Mouse (Mus musculus) central nervous system, embryonic 11.5 days (tissue): ENCODE measurements around the gene Pip5k1c. TPM values are rescaled to one million over a fixed set of nuclear protein-coding genes. Genes with fewer than 3 reads are reported as not detected.

Experiments used
- polyA plus RNA-seq: library from polyadenylated mRNA; depleted of rRNA; stranded (reverse); fragments of >200 nt; gene quantifications from 2 replicates; pipeline ENCODE4 v1.2.3, GENCODE M21; 2012; rRNA removed

Pip5k1c gene
- polyA plus RNA-seq = 84.4 and 91.7 TPM in 2 replicates

DNA sequence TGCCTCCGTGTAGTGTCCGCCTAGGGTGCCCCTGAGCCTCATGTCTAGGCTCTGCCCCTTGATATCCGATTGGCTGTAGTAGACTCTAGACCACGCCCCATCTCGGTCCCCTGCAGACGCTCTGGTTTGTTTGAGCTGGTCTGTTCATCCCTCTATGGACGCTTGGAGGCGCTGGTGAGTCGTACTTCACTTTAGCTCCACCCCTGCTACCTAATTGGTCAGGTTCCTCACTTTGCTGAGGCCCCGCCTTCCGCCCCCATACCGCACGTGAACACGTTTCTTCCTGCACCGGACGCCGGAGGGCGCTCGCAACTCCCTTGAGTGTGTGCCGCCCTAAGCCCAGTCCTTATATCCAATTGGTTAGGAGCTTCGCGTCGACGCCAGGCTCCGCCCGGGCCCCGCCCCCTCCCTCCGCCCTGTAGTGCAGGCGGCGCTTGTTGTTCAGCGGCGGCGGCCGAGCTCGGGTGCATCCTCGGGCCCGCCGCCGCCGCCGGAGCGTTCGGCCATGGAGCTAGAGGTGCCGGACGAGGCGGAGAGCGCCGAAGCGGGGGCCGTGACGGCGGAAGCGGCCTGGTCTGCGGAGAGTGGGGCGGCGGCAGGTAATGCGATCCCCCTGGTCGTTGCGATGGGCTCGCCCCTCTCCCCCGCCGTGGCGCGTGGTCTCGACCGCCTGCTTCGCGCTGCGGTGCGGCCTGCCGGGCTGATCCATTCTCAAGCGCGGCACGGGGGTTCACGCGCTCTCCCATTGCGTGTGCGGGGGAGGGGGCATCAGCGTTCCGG lies at the start of gene Pip5k1c:
Pip5k1c (plus strand) TSS at position 410 of the 780 bp plus-strand sequence.

DNA sequence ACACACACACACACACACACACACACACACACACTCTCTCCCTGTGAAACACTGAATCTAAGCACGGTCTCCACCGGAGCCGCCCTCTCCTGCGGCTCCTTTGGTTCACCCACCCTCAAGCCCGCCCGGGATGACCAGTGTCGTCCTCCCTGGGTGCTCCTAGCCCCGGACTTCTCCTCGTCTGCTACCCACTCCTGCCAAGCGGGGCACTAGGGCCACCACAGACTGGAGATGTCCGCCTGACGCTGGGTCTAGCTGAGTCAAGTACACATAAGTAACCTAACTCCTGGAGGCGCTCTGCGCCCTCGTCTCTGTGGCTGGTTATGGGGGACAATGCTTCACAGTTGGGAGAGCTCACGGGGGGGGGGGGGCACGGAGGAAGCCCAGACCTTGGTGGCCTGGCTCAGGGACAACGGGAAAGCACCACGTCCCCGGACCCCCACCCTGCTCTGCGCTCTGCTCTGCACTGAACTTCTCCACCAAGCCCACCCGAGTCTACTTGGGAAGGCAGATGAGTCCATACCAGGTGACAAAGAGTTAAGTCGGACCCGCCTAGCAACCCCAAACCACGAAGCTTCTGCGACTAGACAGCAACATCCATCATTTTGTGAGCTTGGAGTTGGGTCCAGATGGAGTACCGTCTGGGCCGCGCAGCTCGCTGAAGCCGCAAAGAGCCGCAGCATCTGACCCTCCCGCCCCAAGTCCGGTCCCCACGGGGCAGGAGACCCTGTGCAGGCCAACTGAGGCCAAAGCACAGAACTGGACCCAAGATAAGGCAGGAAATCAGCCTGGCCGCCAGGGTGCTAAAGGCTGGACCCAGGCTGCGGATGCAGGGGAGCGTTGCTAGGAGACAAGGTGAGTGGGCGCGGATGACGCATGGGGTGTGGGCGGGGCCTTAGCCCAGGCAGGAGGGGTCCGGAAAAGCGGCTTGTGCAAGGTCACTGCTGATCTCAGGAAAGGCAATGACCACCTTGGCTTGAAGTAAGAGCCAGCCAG lies 40.0 kb upstream of the Pip5k1c start, which contains the start of gene Matk:
Matk (plus strand) TSS at position 512 of the 996 bp plus-strand sequence.

DNA sequence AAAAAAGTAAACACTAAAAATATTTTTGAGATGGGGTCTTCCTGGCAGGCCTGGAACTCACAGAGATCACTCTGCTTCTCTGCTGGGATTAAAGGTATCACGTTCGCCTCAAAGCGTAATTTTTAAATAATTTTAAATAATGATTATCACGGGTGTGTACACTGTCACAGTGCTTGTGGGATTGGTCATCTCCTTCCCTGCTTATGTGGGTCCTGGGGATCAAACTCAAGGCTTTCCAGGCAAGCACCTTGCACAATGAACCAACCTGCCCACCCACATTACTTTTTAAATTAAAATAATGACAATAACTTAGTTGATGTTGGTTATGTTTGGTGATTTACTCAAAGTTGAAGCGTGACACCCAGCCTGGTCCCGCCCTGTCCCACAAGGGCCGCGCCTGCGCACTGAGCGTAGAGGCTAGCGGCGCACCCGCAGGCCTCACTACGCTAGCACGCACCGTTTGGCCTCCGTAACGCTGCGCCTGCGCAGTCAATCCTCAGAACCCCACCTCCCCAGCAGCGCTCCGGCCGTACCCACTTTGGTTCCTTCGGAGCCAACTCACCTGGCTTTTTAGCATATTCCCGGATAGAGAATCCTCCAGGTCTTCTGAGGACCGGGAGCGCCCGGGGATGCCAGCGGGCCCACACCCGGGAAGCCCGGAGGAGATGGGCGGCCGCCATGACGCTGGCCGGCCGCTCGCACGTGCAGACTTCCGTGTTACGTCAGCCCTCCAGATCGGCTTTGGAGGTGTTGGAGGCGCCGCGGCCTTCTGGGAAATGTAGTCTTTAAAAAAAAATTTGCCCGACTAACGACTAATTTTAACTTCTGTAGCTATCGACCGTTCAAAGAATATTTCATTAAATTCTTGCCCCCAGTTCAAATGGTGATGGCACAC lies 26.3 kb upstream of the Pip5k1c start, which contains the start of the genes Mrpl54 and Apba3:
Mrpl54 (minus strand) TSS at position 724 of the 895 bp plus-strand sequence.
Apba3 (plus strand) TSS at position 750 of the 895 bp plus-strand sequence.

DNA sequence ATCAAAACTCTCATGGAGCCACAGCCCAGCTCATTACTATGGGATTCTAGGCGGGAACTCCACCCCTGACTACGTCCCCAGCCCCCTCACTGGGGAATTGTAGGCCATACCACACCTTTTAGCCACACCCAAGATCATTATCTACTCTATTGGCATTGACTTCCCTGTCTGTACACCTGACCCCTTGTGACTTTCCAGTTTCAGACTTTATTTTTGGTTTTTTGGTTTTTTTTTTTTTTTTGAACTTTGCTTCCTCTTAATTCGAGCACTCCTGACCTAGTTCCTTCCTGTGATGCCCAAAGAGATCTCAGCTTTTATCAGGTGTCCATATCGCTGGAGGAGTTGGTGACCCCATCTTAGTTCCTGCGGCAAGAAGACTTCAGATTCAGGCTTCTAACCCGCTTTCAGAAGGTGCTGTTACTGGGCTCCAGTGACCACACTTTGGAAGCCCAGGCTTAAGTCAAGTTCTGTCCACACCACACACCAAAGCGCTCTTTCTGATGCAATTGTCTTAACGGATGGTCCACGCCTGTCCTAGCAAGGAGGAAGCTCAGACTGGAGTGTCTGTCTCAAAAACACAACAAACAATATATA lies 1.2 kb upstream of the Pip5k1c start, which contains the start of gene Tjp3:
Tjp3 (minus strand) TSS at position 71 of the 594 bp plus-strand sequence.

DNA sequence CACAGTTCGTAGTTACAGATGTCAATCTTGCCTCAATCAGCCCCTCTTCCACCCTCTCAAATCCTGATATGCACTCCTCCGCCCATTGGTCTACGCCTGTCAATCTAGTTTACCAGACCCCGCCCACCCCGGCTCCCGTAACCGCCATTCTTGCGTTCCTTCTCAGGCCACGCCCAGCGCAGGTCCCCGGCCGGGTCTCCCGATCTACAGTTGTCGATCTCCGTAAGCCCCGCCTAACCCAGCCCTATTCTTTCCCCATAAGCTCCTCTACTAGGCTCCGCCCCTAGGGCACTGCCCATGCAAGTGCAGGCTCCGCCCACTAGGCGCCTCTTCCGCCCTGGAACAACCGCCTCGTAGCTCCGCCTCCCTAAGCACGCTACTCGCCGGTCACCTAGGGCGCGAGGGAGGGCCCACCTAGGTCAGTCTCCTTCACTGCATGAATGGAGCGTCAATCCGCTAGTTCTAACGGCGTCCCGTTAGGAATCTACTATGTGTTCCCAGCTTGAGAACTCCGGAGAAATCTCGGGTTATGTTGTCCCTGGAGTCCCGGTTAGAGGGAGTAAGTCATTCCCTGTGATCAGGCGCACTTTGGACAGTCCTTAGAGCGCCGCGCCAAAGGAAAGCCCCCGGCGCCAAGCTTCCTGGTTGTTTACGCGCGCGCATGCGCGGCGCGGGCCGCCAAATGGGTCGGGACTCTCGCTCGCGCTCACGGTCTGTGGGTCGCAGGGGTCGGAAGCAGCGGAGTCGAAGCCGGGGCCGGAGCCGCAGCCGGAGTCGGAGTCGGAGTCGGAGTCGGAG lies 28.0 kb downstream of the Pip5k1c start, which contains the start of gene Cactin:
Cactin (plus strand) TSS at position 554 of the 798 bp plus-strand sequence.

DNA sequence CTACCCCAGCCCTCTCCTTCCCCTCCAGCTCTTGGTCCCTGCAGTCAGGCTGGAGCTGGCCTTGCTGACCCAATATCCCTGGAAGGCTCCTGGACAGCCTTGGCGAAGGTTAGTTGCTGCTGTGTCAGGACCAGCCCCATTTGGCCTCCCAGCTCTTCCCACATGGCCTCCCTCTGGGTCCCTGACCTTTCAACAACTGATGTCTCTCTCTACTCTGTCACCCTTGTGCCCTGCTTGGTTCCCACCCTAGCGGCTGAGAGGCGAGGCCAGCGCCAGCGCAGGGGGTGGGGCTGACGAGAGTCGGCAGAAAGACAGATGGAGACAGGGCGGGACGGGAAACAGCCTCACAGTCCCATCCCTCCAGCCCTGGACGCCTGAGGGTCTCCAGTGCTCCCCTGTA lies 35.6 kb downstream of the Pip5k1c start, which contains the start of gene Tbxa2r:
Tbxa2r (plus strand) TSS at position 346 of the 400 bp plus-strand sequence.

DNA sequence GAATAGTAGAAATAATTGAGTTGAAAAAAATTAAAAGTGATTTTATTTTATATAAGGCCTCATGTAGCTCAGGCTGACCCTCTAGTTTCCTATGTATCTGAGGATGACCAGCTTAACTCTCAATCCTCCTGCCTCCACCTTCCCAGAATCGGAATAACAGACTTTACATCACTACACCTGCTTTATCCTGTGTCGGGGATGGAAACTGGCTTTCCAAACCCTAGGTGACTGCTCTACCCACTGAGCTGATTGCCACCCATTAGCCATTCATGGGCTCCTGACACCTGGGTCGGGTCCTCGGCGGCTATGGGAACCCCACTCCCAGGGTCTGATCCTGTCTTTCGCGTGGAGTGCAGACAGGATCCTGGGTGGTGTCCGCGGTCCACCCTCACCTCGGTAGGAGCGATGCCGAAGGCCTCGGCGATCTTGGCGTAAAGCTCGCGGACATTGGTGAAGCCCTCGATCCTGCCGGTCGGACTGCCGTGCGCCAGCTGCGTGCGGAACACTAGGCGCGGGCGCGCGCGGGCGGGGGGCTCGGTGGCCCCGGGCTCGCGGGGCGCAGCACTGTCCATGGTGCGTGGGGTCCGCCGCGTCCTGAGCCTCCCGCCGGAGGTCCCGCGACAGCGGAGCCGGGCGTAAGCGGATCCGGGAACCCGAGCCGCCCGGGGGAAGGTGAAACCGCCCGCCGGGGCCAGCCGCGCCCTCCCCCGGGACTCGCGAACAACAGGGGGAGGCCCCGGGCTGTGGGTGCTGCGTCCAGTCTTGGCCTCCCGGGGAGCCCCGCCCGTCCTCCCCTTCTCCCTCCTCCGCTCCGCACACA lies 50.1 kb downstream of the Pip5k1c start, which contains the start of gene Gipc3:
Gipc3 (minus strand) TSS at position 581 of the 820 bp plus-strand sequence.

DNA sequence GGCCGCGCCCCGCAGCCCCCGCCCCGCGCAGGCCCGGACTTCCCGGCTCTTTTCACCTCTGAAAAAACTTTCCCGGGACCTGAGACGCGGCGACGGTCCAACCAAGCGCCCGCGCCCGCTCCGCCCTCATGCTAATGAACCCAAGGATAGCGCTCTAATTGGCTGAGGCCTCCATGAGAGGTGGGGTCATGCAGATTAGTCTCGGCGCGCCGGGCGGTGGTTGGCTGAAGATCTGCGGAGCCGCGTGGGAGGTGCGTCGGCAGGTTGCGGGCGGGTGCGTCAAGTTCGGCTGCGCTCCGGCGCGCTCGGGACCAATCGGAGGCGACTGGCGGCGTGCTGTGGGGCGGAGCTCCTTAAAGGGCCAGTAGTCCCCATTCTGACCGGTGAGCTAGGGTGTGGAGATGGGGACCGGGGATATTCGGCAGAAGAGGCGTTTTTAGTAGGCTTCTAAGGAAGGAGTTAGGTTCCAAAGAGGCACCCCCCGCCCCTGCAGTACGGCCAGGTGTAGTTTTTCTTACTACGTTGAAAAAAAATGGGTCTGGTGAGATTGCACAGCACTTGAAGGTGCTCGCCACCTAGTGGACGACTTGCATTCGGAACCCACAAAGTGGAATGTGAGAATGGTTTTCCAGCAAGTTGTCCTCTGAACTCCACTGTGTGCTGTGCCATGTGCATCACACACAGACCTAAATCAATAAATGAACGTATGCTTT lies 57.7 kb downstream of the Pip5k1c start, which contains the start of gene Hmg20b:
Hmg20b (minus strand) TSS at position 130 of the 713 bp plus-strand sequence.

DNA sequence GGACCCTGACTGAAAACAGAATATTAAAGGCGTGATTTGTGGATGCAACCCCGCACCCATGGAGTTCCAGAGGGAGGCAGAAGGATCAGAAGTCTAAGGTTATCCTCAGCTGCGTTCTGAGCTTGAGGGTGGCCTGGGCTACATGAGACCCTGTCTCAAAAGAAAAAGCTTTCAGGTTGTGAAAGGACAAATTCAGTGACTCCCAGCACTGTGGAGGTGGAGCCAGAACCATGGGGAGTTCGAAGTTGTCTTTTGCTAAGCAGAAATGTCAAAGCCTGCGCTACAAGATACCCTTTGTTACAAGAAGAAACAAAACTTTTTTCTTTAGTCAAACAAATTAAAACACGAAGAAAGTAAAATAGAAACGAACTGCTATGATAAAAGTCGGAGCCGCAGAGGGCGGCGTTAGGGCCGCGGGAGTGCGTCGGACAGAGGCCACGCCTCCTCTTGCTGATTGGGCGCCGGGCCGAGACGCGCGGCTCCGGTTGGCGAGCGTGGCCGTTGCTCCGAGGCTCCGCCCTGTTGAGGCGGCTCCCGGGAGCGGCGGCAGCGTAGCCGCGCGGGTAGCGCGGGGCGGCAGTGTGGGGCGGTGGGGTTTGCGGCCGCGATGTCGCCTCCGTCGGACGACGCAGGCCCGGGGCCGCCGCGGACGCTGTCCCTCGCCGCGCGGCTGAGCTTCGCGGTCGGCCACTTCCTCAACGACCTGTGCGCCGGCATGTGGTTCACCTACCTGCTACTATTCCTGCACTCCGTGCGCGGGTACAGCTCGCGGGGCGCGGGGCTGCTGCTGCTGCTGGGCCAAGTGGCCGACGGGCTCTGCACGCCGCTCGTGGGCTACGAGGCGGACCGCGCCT lies 64.5 kb downstream of the Pip5k1c start, which contains the start of gene Mfsd12:
Mfsd12 (plus strand) TSS at position 501 of the 854 bp plus-strand sequence.

DNA sequence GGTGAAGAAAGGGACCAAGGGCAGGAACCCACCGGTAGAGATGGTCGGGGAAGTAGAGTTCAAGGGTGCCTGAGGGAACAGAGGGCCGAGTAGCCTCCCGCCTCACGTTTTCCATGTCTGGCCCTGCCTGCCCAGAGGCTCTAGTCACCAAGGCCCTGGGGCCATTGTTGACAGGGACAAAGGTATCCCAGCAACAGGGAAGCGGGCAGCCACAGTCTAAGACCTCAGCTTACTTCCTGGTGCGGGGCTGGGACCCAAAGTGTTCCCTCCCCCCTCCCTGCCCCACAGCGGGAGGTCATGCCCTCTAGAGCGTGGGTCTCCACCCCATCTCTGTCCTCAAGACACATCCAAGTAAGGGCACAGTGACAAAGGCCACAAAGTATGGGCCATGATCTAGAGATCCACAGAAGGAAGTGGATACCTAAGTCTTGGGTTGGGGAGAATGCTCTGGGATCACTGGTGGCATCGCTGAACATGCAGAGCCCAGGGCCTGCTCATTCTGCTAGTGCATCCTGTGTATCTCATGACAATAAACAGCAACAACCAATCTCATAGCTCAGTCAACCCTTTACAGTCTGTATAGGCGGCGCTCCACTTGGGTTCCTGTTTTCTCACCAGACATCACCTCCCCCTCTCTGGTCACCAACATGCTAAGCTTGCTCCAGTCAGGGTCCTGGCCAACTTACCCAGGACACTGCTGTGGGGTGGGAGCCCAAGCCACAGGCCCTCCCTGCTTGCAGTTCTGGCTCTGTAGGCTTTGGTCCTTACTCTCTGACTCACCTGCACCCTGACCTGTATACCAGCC lies 73.1 kb downstream of the Pip5k1c start, which contains the start of gene 4930404N11Rik:
4930404N11Rik (minus strand) TSS at position 145 of the 805 bp plus-strand sequence.

Other genes with a start within 250 kb of the Pip5k1c start
- gene Sgta, start 232.8 kb upstream of the Pip5k1c start, polyA plus RNA-seq = 168 and 193 TPM in 2 replicates
- 62.7 and 69.0 TPM in 2 replicates for gene Thop1, start 222.9 kb upstream of the Pip5k1c start, polyA plus RNA-seq
- gene Creb3l3, start 194.1 kb upstream of the Pip5k1c start, polyA plus RNA-seq = 0.52 and 0.73 TPM in 2 replicates
- gene Map2k2, start 187.0 kb upstream of the Pip5k1c start, polyA plus RNA-seq = 167 and 173 TPM in 2 replicates
- gene Zbtb7a, start 157.7 kb upstream of the Pip5k1c start, polyA plus RNA-seq = 12.7 and 17.8 TPM in 2 replicates
- gene Pias4, start 125.0 kb upstream of the Pip5k1c start, polyA plus RNA-seq = 39.5 and 41.3 TPM in 2 replicates
- gene Eef2, start 116.3 kb upstream of the Pip5k1c start, polyA plus RNA-seq = 1,158 and 1,360 TPM in 2 replicates
- 63.2 and 71.7 TPM in 2 replicates for gene Dapk3, start 110.0 kb upstream of the Pip5k1c start, polyA plus RNA-seq
- not detected in 2 replicates for gene 4930442H23Rik, start 109.1 kb upstream of the Pip5k1c start, polyA plus RNA-seq
- 0.02 and 0.04 TPM in 2 replicates for gene Nmrk2, start 90.9 kb upstream of the Pip5k1c start, polyA plus RNA-seq
- 25.0 and 36.7 TPM in 2 replicates for gene Atcay, start 62.1 kb upstream of the Pip5k1c start, polyA plus RNA-seq
- gene Zfr2, start 59.8 kb upstream of the Pip5k1c start, polyA plus RNA-seq = 16.3 and 16.6 TPM in 2 replicates
- gene Matk, start 40.0 kb upstream of the Pip5k1c start, polyA plus RNA-seq = 4.0 and 4.3 TPM in 2 replicates
- gene Mrpl54, start 26.0 kb upstream of the Pip5k1c start, polyA plus RNA-seq = 91.5 and 109 TPM in 2 replicates
- 25.6 and 44.9 TPM in 2 replicates for gene Apba3, start 26.0 kb upstream of the Pip5k1c start, polyA plus RNA-seq
- 2.6 and 4.2 TPM in 2 replicates for gene Tjp3, start 1.4 kb upstream of the Pip5k1c start, polyA plus RNA-seq
- 50.3 and 63.1 TPM in 2 replicates for gene Cactin, start 28.1 kb downstream of the Pip5k1c start, polyA plus RNA-seq
- 2.4 and 3.1 TPM in 2 replicates for gene Tbxa2r, start 35.8 kb downstream of the Pip5k1c start, polyA plus RNA-seq
- 0.04 and 0.06 TPM in 2 replicates for gene Gipc3, start 50.3 kb downstream of the Pip5k1c start, polyA plus RNA-seq
- 116 and 139 TPM in 2 replicates for gene Hmg20b, start 57.5 kb downstream of the Pip5k1c start, polyA plus RNA-seq
- gene Mfsd12, start 64.5 kb downstream of the Pip5k1c start, polyA plus RNA-seq = 8.6 and 9.0 TPM in 2 replicates
- gene 4930404N11Rik, start 72.9 kb downstream of the Pip5k1c start, polyA plus RNA-seq = 0.28 and 0.31 TPM in 2 replicates
- 91.8 and 113 TPM in 2 replicates for gene Fzr1, start 85.6 kb downstream of the Pip5k1c start, polyA plus RNA-seq
- gene Dohh, start 91.5 kb downstream of the Pip5k1c start, polyA plus RNA-seq = 56.2 and 57.9 TPM in 2 replicates
- gene Gm48551, start 91.5 kb downstream of the Pip5k1c start, polyA plus RNA-seq = 3.9 and 4.3 TPM in 2 replicates
- gene Gm48552, start 96.0 kb downstream of the Pip5k1c start, polyA plus RNA-seq = 5.2 and 8.2 TPM in 2 replicates
- 3.7 and 5.0 TPM in 2 replicates for gene Smim24, start 100.1 kb downstream of the Pip5k1c start, polyA plus RNA-seq
- gene Nfic, start 162.7 kb downstream of the Pip5k1c start, polyA plus RNA-seq = 7.8 and 12.5 TPM in 2 replicates
- gene Celf5, start 189.7 kb downstream of the Pip5k1c start, polyA plus RNA-seq = 45.0 and 50.2 TPM in 2 replicates
- 129 and 153 TPM in 2 replicates for gene Ncln, start 203.4 kb downstream of the Pip5k1c start, polyA plus RNA-seq
- gene S1pr4, start 207.2 kb downstream of the Pip5k1c start, polyA plus RNA-seq = 0.42 and 0.56 TPM in 2 replicates
- 0.88 and 0.98 TPM in 2 replicates for gene Gna15, start 231.3 kb downstream of the Pip5k1c start, polyA plus RNA-seq